Mouse (Mus musculus) c-Kit-positive CD71-positive TER-119-positive erythroid progenitor cells, embryonic 14.5 days (primary cell): ENCODE data around the gene Pttg1ip.

Experiments used
- DNase-seq: peaks from one replicate; pipeline ENCODE4 v3.0.0-alpha.2; 2013; ENCODE audit warnings: low spot score

The Pttg1ip gene

DNA sequence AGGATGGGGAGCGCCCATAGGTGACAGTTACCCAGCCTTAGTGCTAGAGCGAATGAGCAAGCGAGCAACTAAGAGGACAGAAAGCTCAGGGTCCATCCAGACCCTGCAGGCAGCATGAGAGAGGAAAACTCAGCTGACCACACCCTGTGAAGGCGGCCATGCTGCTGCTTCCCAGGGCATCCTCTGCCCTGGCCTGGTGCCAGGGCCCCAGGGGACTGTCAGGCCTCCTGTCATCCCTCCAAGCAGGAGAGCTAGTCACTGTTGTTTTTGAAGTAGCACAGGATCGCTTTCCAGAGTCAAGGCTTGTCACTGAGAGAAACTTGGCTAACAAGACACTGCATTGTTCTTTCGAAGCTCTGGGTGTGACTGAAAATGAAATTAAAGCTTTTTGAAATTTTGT lies 57.4 kb downstream of the Pttg1ip start:
- no peak for DNase-seq

DNA sequence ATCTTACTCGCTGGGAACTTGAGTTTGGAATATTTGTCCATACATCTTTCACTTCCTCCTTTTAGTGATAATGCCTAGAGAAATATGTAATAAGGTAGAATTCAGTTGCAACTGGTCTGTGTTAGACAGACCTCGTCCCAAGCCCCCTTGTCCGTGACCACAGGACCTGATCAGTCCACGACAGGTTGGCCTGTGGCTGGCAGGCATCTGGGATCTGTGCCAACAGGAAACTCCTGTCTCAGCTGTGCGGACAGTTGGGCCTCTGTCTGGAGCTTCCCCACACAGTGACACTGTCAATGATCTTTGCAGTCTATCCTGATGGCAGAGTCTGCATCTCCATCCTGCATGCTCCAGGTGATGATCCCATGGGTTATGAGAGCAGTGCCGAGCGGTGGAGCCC lies 61.6 kb downstream of the Pttg1ip start:
- no peak for DNase-seq

DNA sequence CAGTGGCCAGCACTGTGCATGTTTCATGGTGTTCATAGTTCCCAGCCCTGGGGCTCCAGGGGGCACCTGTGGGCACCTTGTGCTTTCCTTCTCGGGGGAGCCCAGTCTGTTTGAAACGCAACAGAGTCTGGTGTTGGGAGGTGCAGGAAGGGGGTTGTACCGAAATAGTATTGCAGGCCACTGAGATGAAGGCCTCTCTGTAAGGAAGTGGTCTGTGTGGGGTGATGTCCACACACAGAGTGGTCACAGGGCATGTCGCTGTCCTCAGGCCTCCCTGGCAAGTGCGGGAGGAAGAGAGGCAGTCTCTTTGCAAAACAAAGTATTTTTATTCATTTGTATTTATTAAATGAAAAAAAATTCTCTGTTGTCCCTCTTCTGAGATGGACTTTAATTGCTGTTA lies 64.1 kb downstream of the Pttg1ip start:
- no peak for DNase-seq

DNA sequence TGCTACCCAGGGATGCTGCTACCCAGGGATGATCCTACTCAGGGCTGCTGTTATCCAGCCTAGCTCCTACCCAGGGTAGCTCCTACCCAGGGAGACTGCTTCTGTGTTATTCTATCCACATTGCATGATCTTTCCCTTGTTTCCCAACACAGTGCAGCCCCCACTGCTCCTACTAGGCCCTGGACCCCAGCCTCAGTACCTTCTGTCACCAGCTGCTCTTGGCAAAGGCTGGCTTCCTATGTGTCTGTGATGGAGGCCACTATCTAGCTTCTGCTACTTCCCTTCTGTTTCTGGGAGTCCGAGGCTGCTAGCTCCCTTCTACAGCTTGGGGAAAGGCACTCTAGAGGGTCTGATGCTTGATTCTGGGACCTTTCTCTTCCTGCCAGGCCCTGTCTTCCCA lies 65.9 kb downstream of the Pttg1ip start:
- DNase-seq, result no peak

DNA sequence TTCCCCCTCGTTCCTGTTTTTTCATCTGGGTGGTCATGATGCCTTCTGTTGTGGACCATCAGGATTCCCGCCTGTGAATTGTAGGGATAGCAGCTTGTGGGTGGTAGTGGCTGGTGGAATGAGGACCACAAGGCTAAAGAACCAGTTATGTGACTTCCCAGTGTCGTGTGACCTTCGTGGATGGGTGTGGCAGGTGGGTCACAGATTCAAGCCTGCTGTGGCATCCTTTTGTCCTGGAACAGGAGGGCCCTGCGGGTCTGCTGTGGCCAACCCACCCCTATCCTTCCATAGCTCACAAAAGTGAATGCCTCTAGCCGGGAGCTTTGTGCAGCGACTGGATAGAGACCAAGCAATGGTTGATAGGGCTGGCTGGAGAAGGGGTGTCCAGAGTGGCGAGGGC lies 66.4 kb downstream of the Pttg1ip start:
- no peak for DNase-seq
